Mouse (Mus musculus) CD4-positive helper T cell, adult 2 months (primary cell): ENCODE results near the gene Slc25a38.

Source experiments
- DNase-seq: peaks from one replicate; pipeline ENCODE4 v3.0.0-alpha.2; 2012; ENCODE audit warnings: low read depth, missing footprints, low spot score

Slc25a38 gene

GRCm38 (mm10) chr9:120140652-120141051 lies 30.5 kb downstream of the Slc25a38 start:
- DNase-seq, result peak; percentile 69

- no peak for DNase-seq
These were observed 34.3 kb downstream of the Slc25a38 start for GRCm38 (mm10) chr9:120144474-120144873.

- DNase-seq, result no peak
These were observed 39.2 kb downstream of the Slc25a38 start, which contains the start of gene Mobp for GRCm38 (mm10) chr9:120149222-120149828. Gene Mobp, plus strand, starts transcription at chr9:120149707.

GRCm38 (mm10) chr9:120151152-120151551 lies 41.0 kb downstream of the Slc25a38 start:
- no peak for DNase-seq

GRCm38 (mm10) chr9:120151906-120152399 lies 41.8 kb downstream of the Slc25a38 start:
- no peak for DNase-seq

GRCm38 (mm10) chr9:120158047-120158446 lies 47.9 kb downstream of the Slc25a38 start:
- peak; percentile 32 for DNase-seq

GRCm38 (mm10) chr9:120163862-120164261 lies 53.7 kb downstream of the Slc25a38 start:
- DNase-seq, result no peak

GRCm38 (mm10) chr9:120167826-120168225 lies 57.7 kb downstream of the Slc25a38 start:
- no peak for DNase-seq

- peak; percentile 50 for DNase-seq
These were observed 61.1 kb downstream of the Slc25a38 start for GRCm38 (mm10) chr9:120171295-120171694.
